Mouse (Mus musculus) ovary, adult 18-20 months (tissue): ENCODE results near the gene Cse1l.

Source experiments
- DNase-seq: peaks from one replicate; pipeline ENCODE4 v3.0.0; 2022; ENCODE audit warnings: low spot score, mixed read lengths

Cse1l gene

GRCm38 (mm10) chr2:166905711-166906522 lies at the start of gene Cse1l:
TSS of gene Cse1l (plus strand) at chr2:166906040.
- DNase-seq = peak; percentile 93

- no peak for DNase-seq
Measured at GRCm38 (mm10) chr2:166856366-166856765, 49.5 kb upstream of the Cse1l start.

- DNase-seq = no peak
Measured at GRCm38 (mm10) chr2:166857118-166857517, 48.7 kb upstream of the Cse1l start.

GRCm38 (mm10) chr2:166859214-166859613 lies 46.6 kb upstream of the Cse1l start:
- no peak for DNase-seq

- DNase-seq = no peak
Measured at GRCm38 (mm10) chr2:166862505-166862904, 43.3 kb upstream of the Cse1l start.

GRCm38 (mm10) chr2:166865476-166865875 lies 40.4 kb upstream of the Cse1l start:
- DNase-seq = no peak

- no peak for DNase-seq
Measured at GRCm38 (mm10) chr2:166870271-166870865, 35.5 kb upstream of the Cse1l start.

- DNase-seq = no peak
Measured at GRCm38 (mm10) chr2:166870899-166871298, 34.9 kb upstream of the Cse1l start.

- no peak for DNase-seq
Measured at GRCm38 (mm10) chr2:166874675-166875280, 31.1 kb upstream of the Cse1l start.

GRCm38 (mm10) chr2:166875561-166875960 lies 30.3 kb upstream of the Cse1l start:
- DNase-seq = no peak

GRCm38 (mm10) chr2:166876331-166876730 lies 29.5 kb upstream of the Cse1l start:
- no peak for DNase-seq

- DNase-seq = no peak
Measured at GRCm38 (mm10) chr2:166885066-166885465, 20.8 kb upstream of the Cse1l start.

GRCm38 (mm10) chr2:166885619-166886018 lies 20.2 kb upstream of the Cse1l start:
- no peak for DNase-seq

- no peak for DNase-seq
Measured at GRCm38 (mm10) chr2:166886231-166886630, 19.6 kb upstream of the Cse1l start.

GRCm38 (mm10) chr2:166887816-166888215 lies 18.0 kb upstream of the Cse1l start:
- no peak for DNase-seq

GRCm38 (mm10) chr2:166891366-166891880 lies 14.4 kb upstream of the Cse1l start:
- DNase-seq = no peak

- no peak for DNase-seq
Measured at GRCm38 (mm10) chr2:166892158-166892680, 13.6 kb upstream of the Cse1l start.

GRCm38 (mm10) chr2:166893036-166893435 lies 12.8 kb upstream of the Cse1l start:
- no peak for DNase-seq

GRCm38 (mm10) chr2:166896368-166896767 lies 9.5 kb upstream of the Cse1l start:
- DNase-seq = no peak

GRCm38 (mm10) chr2:166896974-166897373 lies 8.9 kb upstream of the Cse1l start:
- DNase-seq = no peak

- no peak for DNase-seq
Measured at GRCm38 (mm10) chr2:166899161-166899560, 6.7 kb upstream of the Cse1l start.

- no peak for DNase-seq
Measured at GRCm38 (mm10) chr2:166899746-166900145, 6.1 kb upstream of the Cse1l start.
